Mouse (Mus musculus) heart, postnatal 25 days (tissue): ENCODE data around the gene Ino80. TPM values are rescaled to one million over a fixed set of nuclear protein-coding genes. Genes with fewer than 3 reads are reported as not detected.

ENCODE experiments used
- DNase-seq: peaks from one replicate; pipeline ENCODE4 v3.0.0; 2022; ENCODE audit warnings: low spot score
- intact Hi-C: fragments of 180-260 bp; cut with DNase I; formaldehyde crosslinking; loops from one replicate; pipeline ENCODE4 v1.15.1; 2025
- total RNA-seq, 2 experiments: library from RNA; stranded (reverse); gene quantifications; 2 replicates each; pipeline ENCODE4 v1.2.3; 2021

Ino80 gene
- total RNA-seq, 2 experiments from 2014 or later: 10.0 to 11.6 TPM

DNA sequence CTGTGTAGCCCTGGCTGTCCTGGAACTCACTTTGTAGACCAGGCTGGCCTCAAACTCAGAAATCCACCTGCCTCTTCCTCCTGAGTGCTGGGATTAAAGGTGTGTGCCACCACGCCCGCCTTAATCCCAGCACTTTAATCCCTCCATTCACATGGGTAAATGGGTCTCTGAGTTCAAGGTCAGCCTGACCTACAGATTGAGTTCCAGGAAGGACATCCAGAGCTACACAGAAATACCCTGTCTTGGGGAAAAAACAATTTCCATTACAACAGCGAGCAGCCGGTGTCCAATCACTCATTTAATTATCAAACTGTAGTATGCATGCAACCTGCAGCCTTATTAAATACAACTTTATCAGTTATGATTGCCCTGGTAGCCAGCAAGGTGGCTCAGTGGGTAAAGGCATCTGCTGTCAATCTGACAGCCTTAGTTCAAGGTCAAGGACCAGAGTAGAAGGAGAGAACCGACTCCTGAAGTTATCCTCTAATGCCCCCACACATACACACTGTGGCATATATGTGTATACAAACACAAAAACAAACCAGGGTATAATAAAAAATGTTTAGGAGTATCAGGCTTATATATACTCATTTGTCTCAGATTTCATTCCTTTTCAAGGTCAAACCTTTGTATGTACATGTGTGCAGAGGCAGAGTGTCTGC lies 14.2 kb downstream of the Ino80 start:
- no peak for DNase-seq
- intact Hi-C loops: no loop called here

GRCm38 (mm10) chr2:119461028-119461427 lies 16.5 kb downstream of the Ino80 start:
- intact Hi-C loops: no loop called here
- no peak for DNase-seq

DNA sequence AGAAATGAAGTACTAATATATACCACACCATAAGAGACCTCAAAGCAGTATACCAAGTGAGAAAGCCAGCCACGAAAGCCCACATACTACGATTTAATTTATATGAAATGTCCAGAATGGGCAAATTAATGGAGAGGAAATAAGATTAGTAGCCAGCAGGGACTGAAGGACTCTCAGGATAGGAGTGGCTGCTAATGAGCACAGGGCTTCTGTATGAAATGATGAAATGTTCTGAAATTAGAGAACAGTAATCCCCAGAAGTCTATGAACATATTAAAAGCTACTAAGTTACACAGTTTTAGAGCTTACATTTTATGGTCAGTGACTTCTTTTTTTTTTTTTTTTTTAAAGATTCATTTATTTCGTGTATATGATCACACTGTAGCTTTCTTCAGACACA lies 22.9 kb downstream of the Ino80 start:
- no peak for DNase-seq
- intact Hi-C loops: no loop called here

GRCm38 (mm10) chr2:119436988-119437387 lies 40.5 kb downstream of the Ino80 start:
- intact Hi-C loops: loop anchor here (2.0 kb wide), 2 partner anchors 138 to 186 kb away; no protein-coding TSS in a partner anchor
- no peak for DNase-seq

DNA sequence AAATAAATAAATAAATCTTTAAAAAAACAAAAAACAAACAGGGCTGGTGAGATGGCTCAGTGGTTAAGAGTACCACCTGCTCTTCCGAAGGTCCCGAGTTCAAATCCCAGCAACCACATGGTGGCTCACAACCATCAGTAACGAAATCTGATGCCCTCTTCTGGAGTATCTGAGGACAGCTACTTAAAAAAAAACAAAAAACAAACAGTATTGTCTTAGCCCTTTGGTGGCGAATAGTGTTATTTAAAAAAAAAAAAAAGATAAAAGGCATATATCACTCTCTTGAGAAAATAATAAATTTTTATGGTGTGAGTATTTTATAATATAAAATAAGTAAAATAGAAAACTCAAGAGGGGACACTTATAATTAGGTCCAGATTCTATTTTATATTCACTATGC lies 41.0 kb downstream of the Ino80 start:
- no peak for DNase-seq
- intact Hi-C loops: loop anchor here (2.0 kb wide), 2 partner anchors 138 to 186 kb away; no protein-coding TSS in a partner anchor

- DNase-seq: no peak
- intact Hi-C loops: loop anchor here (1.0 to 2.0 kb wide), 2 partner anchors 75 to 116 kb away; no protein-coding TSS in a partner anchor
These were observed 63.7 kb downstream of the Ino80 start for GRCm38 (mm10) chr2:119413819-119414218.

- DNase-seq: no peak
- intact Hi-C loops: loop anchor here (2.0 kb wide), 1 partner anchor 73 kb away; no protein-coding TSS in a partner anchor
These were observed 65.8 kb downstream of the Ino80 start for GRCm38 (mm10) chr2:119411674-119412073.

DNA sequence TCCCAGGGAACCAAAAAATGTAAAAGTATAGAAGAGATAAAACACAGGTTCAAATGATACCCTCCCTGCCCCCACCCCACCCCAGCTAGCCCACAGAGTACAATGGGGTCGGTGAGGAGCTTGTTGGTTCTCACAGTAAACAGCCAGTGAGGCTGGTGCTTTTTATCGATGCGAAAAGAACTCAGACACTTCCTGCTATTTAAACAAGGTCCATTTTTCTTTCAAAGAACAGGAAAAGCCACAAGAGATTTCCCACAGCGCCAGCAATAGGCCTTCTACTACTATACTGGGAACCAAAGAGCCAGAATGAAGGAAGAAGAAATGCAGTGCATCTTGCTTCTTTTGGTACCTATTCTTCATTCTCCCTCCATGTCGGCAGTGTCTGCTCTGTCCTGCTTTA lies 66.5 kb downstream of the Ino80 start:
- no peak for DNase-seq
- intact Hi-C loops: no loop called here

- intact Hi-C loops: no loop called here
- no peak for DNase-seq
These were observed 68.8 kb downstream of the Ino80 start for GRCm38 (mm10) chr2:119408733-119409132.

DNA sequence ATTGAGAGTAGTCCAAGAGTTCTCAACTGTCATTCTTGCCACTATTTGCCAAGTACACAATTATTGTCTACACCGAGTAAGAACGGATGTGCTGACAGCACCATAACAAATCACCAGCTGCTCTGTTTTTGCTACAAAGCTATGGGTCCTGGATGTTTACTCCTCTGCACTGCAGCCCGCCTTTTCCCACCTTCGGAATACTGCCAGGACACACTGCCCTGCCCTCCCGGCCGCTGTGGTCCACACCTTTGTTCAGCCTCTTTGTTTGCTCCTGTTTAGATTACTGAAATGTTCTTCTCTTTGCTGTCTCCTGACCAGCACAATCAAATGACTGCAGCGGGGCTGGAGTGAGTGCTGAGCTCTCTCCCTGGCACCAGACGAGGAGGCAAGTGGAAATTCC lies 69.2 kb downstream of the Ino80 start:
- DNase-seq: no peak

GRCm38 (mm10) chr2:119399313-119399712 lies 78.2 kb downstream of the Ino80 start:
- intact Hi-C loops: no loop called here
- DNase-seq: no peak

More for the DNA sequence above, 69.2 kb downstream of the Ino80 start:
- intact Hi-C loops: no loop called here

GRCm38 (mm10) chr2:119398665-119399064 lies 78.8 kb downstream of the Ino80 start:
- intact Hi-C loops: no loop called here
- DNase-seq: no peak

DNA sequence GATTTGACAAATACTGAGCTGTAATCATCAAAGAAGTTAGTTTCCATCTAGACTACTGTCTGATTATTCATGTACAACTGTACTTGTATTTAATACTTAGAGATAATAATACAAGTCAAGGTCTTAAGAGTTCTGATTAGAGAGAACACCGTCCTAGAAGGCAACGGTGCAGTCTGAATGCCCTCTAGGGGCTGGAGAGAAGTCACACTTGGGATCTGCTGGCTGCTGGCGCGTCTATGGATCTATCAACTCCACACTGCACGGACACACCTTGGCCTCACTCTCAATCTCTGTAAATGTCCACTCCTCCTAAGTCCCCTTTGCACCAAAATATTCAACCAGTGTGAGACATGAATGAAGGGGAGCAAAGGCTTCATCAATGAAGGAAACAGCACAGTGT lies 79.2 kb downstream of the Ino80 start:
- DNase-seq: no peak

GRCm38 (mm10) chr2:119389992-119390391 lies 87.5 kb downstream of the Ino80 start:
- intact Hi-C loops: no loop called here
- DNase-seq: no peak

More for the DNA sequence above, 79.2 kb downstream of the Ino80 start:
- intact Hi-C loops: no loop called here

- intact Hi-C loops: no loop called here
- no peak for DNase-seq
These were observed 89.2 kb downstream of the Ino80 start for GRCm38 (mm10) chr2:119388266-119388665.

DNA sequence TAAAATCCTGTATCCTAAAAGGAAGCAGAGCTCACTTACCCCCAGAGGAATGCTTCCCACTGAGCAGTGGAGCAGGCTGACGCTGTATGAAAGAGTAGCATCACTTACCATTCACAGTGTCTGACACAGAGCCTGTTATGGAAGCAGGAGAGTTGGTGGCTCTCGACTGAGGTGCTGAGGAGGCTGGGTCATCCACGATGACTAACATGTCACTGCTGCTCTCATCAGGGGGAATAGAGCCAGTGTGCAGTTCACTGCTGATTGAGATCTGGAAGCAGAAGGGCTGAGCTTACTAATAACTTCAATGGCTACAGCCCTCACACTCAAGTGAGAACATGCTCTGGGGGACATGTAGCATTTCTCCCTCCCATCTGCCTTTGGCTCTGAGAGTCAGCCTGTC lies 98.0 kb downstream of the Ino80 start:
- no peak for DNase-seq
- intact Hi-C loops: no loop called here

DNA sequence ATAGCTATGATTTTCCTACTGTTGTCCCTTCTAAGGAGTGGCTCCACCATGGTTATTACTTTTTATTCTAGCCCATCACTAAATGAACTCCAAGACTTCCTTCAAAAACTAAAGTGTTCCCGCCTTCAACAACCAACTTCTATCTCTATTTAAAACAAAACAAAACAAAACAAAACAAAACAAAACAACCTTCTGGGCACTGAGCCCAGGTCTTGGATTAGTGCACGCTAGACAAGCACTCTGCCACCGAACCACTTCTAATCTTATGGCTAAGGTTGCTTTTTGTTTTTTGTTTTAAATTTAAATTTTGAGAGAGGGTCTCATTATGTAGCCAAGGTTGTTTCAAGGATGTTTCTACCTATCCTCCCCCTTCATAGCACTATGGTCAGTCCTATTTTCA lies 99.7 kb downstream of the Ino80 start:
- intact Hi-C loops: no loop called here
- DNase-seq: no peak

DNA sequence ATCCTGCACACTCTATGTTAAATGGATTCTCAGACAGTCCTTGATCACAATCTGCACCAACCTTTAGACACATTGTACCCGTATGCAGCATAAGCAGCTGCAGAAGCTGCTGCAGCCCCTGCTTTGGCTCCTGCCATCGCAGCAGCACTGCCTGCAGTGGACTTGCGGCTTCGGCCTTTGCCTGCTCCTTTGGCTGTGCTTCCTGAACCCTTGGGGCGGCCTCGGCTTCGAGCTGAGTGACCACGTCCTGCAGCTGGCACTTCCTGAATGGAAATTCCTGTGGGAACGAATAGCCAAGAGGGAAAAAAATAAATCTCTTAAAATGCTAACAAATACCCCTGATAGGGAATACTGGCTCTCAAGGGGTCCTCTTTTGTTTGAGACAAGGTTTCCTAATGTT lies 100.2 kb downstream of the Ino80 start:
- no peak for DNase-seq
- intact Hi-C loops: no loop called here

DNA sequence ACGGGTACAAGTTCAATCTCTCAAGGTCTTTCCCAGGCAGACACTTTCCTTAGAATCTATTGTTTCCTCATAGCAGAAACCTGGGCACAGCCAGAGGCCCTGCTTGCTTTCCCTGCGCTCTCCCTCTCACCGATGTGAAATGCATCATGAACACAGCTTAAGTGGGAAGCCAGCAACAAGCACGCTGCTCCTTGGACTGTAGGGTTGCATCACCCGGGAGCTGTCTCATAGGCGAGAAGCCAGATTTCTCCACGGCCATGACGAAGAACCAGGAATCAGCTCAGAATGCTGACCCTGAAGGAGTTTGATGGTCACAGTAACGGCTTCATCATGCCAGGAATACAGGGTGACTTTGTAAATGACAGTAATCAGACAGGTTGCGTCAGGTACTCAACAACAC lies 107.4 kb downstream of the Ino80 start:
- DNase-seq: no peak
- intact Hi-C loops: no loop called here

GRCm38 (mm10) chr2:119367346-119367745 lies 110.1 kb downstream of the Ino80 start:
- intact Hi-C loops: no loop called here
- no peak for DNase-seq

- no peak for DNase-seq
- intact Hi-C loops: no loop called here
These were observed 112.5 kb downstream of the Ino80 start for GRCm38 (mm10) chr2:119364969-119365368.

GRCm38 (mm10) chr2:119359721-119360291 lies 117.7 kb downstream of the Ino80 start:
- intact Hi-C loops: no loop called here
- DNase-seq: no peak
